Mouse (Mus musculus) embryonic facial prominence, embryonic 10.5 days (tissue): Measurements from ENCODE around the gene Pf4. TPM values are rescaled to one million over a fixed set of nuclear protein-coding genes. Genes with fewer than 3 reads are reported as not detected.
"Not testable (repeated sequence)": the region's sequence is repeated elsewhere in the genome, so short reads cannot be mapped to it uniquely, and the experiment has no call there.

Source experiments
- DNase-seq: peaks from one replicate; pipeline ENCODE4 v3.0.0-alpha.2; 2017; ENCODE audit warnings: low spot score
- H3K27ac ChIP-seq: fragments of 300-500 bp; sonication (generic); replicated peaks from 2 replicates; pipeline ENCODE4 v1.5.1; 2016; ENCODE audit warnings: mild to moderate bottlenecking
- H3K27me3 ChIP-seq: fragments of 300-500 bp; sonication (generic); replicated peaks from 2 replicates; pipeline ENCODE4 v1.6.1; 2016; ENCODE audit warnings: low read depth, mild to moderate bottlenecking; ENCODE audit not compliant: poor library complexity, severe bottlenecking
- H3K36me3 ChIP-seq: fragments of 300-500 bp; sonication (generic); replicated peaks from 2 replicates; pipeline ENCODE4 v1.6.1; 2016; ENCODE audit warnings: mild to moderate bottlenecking, moderate library complexity
- H3K4me1 ChIP-seq: fragments of 300-500 bp; sonication (generic); 2 replicates; pipeline ENCODE4 v1.6.1; 2016
- H3K4me3 ChIP-seq: fragments of 300-500 bp; sonication (generic); 2 replicates; pipeline ENCODE4 v1.5.1; 2016; ENCODE audit warnings: mild to moderate bottlenecking, moderate library complexity
- H3K9me3 ChIP-seq: fragments of 300-500 bp; sonication (generic); 2 replicates; pipeline ENCODE4 v1.6.1; 2016; ENCODE audit warnings: mild to moderate bottlenecking
- WGBS: fragments of 180-500 bp; shearing (Covaris S2); methylation state at CpG from one replicate; pipeline ENCODE4 v1.1.7; 2016; 5-methylcytosine and 5-hydroxymethylcytosine counted together
- microRNA-seq: library from miRNA; unstranded; fragments of <30 nt; microRNA quantifications from one replicate; pipeline ENCODE4, GENCODE M21; 2017
- polyA plus RNA-seq: library from polyadenylated mRNA; unstranded; fragments of >200 nt; fragmentation: Nextera tagmentation; extraction: Ambion mirVana; gene quantifications from 2 replicates; pipeline ENCODE4 v1.2.1, GENCODE M21; 2016

Gene Pf4
- polyA plus RNA-seq, 1 experiment from 2014 or later, result 55.7 TPM

- no peak overlapping the region for H3K4me3 ChIP-seq
- H3K36me3 ChIP-seq, result no peaks in the 10 kb centered on the region
- DNase-seq, result no peak
- WGBS, result 82% methylated on average over 8 of the region's 8 CpGs
- no peaks in the 10 kb centered on the region for H3K9me3 ChIP-seq
- peaks cover 7% of the 10 kb centered on the region for H3K27me3 ChIP-seq
- H3K4me1 ChIP-seq, result peaks cover 8% of the 10 kb centered on the region
- no peak overlapping the region for H3K27ac ChIP-seq
Observed at GRCm38 (mm10) chr5:90790074-90790502, 17.9 kb downstream of the Pf4 start.

GRCm38 (mm10) chr5:90794195-90794625 is 22.0 kb downstream of the Pf4 start, which contains the start of gene Cxcl15:
Cxcl15 (plus strand) TSS chr5:90794534.
- WGBS, result 71% methylated on average over 5 of the region's 5 CpGs
- Histone ChIP-seq H3K4me3 (no peak within 1 kb of the TSS), H3K36me3 (no peaks in the 10 kb centered on the region), H3K4me1 (no peaks in the 10 kb centered on the region), H3K9me3 (no peaks in the 10 kb centered on the region), H3K27me3 (no peaks in the 10 kb centered on the region), H3K27ac (no peak within 1 kb of the TSS)
- no peak for DNase-seq

GRCm38 (mm10) chr5:90795392-90795791 is 23.2 kb downstream of the Pf4 start:
- not testable (repeated sequence) for DNase-seq
- 92% methylated on average over 2 of the region's 2 CpGs for WGBS

GRCm38 (mm10) chr5:90804574-90804973 is 32.3 kb downstream of the Pf4 start:
- no peak for DNase-seq
- Histone ChIP-seq H3K4me3 (no peak overlapping the region), H3K9me3 (no peaks in the 10 kb centered on the region), H3K27ac (no peak overlapping the region), H3K27me3 (no peaks in the 10 kb centered on the region), H3K4me1 (no peaks in the 10 kb centered on the region), H3K36me3 (no peaks in the 10 kb centered on the region)

More at GRCm38 (mm10) chr5:90795392-90795791, 23.2 kb downstream of the Pf4 start:
- not testable (repeated sequence) for H3K36me3 ChIP-seq, H3K4me3 ChIP-seq, H3K4me1 ChIP-seq, H3K27me3 ChIP-seq, H3K9me3 ChIP-seq, H3K27ac ChIP-seq

- H3K36me3 ChIP-seq, result no peaks in the 10 kb centered on the region
- no peak overlapping the region for H3K4me3 ChIP-seq
- H3K27me3 ChIP-seq, result no peaks in the 10 kb centered on the region
- no peaks in the 10 kb centered on the region for H3K4me1 ChIP-seq
- DNase-seq, result no peak
- no peaks in the 10 kb centered on the region for H3K9me3 ChIP-seq
- no peak overlapping the region for H3K27ac ChIP-seq
Observed at GRCm38 (mm10) chr5:90806050-90806449, 33.8 kb downstream of the Pf4 start.

GRCm38 (mm10) chr5:90807176-90807950 is 35.1 kb downstream of the Pf4 start:
- H3K4me1 ChIP-seq, result no peaks in the 10 kb centered on the region
- 80% methylated on average over 3 of the region's 3 CpGs for WGBS
- no peaks in the 10 kb centered on the region for H3K27me3 ChIP-seq
- no peak overlapping the region for H3K4me3 ChIP-seq
- no peak for DNase-seq
- H3K9me3 ChIP-seq, result no peaks in the 10 kb centered on the region
- no peak overlapping the region for H3K27ac ChIP-seq
- no peaks in the 10 kb centered on the region for H3K36me3 ChIP-seq

GRCm38 (mm10) chr5:90819756-90820155 is 47.5 kb downstream of the Pf4 start:
- no peak for DNase-seq
- no peaks in the 10 kb centered on the region for H3K4me1 ChIP-seq

More at GRCm38 (mm10) chr5:90819756-90820155, 47.5 kb downstream of the Pf4 start:
- Histone ChIP-seq H3K9me3 (no peaks in the 10 kb centered on the region), H3K36me3 (no peaks in the 10 kb centered on the region), H3K27ac (no peak overlapping the region), H3K4me3 (no peak overlapping the region), H3K27me3 (no peaks in the 10 kb centered on the region)

Small RNA genes lying within 50 kb of the gene (microRNA-seq; reads per million reads assigned to microRNA genes)
- not detected for gene Gm24322

Other genes starting within 250 kb of the Pf4 start
- gene 5830473C10Rik, start 211.3 kb upstream of the Pf4 start, polyA plus RNA-seq, result not detected in 2 replicates
- gene Rassf6, start 131.8 kb upstream of the Pf4 start, polyA plus RNA-seq, result 0.30 and 0.40 TPM in 2 replicates
- gene Cxcl5, start 13.1 kb upstream of the Pf4 start, polyA plus RNA-seq, result 0.30 and 0.37 TPM in 2 replicates
- gene Ppbp, start 3.9 kb upstream of the Pf4 start, polyA plus RNA-seq, result 4.7 and 9.6 TPM in 2 replicates
- gene Cxcl3, start 13.7 kb downstream of the Pf4 start, polyA plus RNA-seq, result 0.15 TPM in 1 of 2 replicates, not detected in the other
- gene Cxcl15, start 22.1 kb downstream of the Pf4 start, polyA plus RNA-seq, result not detected in 2 replicates
- gene Cxcl1, start 118.8 kb downstream of the Pf4 start, polyA plus RNA-seq, result 0.10 TPM in 1 of 2 replicates, not detected in the other
- not detected in 2 replicates for gene Cxcl2, start 131.4 kb downstream of the Pf4 start, polyA plus RNA-seq
- 53.2 and 58.7 TPM in 2 replicates for gene Mthfd2l, start 158.7 kb downstream of the Pf4 start, polyA plus RNA-seq